Mouse (Mus musculus) urinary bladder, postnatal 36 days (tissue): ENCODE data around the gene Ttll5.

Source experiments
- DNase-seq, 2 experiments: peaks; one replicate each; pipeline ENCODE4 v3.0.0; 2022; ENCODE audit warnings: low spot score in 2 of 2, mixed read lengths in 1 of 2

The Ttll5 gene

GRCm38 (mm10) chr12:86049813-86050212 is 225.4 kb downstream of the Ttll5 start:
- no peak for DNase-seq

- DNase-seq = no peak
Measured at GRCm38 (mm10) chr12:86051477-86051876, 227.0 kb downstream of the Ttll5 start.

DNA sequence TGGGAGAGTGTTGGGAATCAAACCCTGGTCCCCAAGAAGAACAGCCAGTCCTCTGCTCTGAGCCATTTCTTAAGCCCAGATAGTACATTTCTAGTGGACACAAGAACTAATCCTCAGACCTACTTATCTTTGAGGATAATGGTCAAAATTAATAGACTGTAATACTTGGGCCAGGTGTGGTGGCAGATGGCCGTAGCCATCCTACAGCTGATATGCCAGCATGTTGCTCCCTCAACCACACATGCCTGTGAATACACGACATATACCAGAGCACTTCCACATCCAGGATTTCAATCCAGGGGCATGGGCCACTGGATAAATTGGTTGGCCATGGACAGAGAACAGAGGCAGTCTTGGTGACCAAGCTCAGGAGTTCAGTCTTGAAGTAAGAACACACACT is 230.8 kb downstream of the Ttll5 start:
- DNase-seq = no peak

- peak in 1 of 2 experiments; percentile 11 for DNase-seq
Measured at GRCm38 (mm10) chr12:86056976-86057375, 232.5 kb downstream of the Ttll5 start.

- DNase-seq = no peak
Measured at GRCm38 (mm10) chr12:86057516-86057915, 233.1 kb downstream of the Ttll5 start.

DNA sequence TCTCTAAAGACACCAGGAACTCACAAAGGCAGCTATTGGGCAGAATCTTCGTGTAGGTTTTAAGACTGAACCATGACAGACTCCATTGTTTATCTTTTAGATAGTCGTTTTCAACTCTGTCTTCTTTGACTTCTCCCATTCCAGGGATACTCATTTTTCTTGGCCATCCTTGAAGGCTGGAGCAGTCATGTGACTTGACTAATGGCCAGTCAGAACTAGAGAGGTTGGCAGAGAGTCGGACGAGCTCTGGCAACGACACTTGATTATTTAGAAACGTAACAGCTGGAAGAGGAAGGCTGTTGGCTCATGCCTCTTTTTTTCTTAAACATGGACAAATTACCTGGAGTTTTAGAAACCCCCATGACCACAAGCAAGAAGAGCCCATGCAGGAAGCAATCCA is 234.9 kb downstream of the Ttll5 start:
- DNase-seq = peak in 1 of 2 experiments; percentile 34

DNA sequence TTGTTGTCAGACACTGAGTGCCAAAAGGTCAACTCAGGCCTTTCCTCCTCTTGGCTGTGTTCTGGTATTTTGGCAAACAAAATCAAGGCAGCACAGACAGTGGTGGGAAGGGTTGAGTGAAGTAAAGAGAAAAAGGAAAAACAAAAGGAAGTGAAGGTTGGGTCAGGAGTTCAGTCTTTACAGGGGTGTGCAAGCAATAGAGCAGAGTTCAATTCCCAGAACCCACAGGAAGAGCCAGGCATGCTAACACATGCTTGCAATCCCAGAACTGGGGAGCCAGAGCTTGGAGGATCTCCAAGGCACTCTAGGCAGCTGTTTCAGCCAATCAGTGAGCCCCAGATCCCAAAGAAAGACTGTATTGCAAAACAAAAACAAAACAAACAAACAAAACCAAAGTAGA is 240.3 kb downstream of the Ttll5 start:
- no peak for DNase-seq

- no peak for DNase-seq
Measured at GRCm38 (mm10) chr12:86071432-86071831, 247.0 kb downstream of the Ttll5 start.

DNA sequence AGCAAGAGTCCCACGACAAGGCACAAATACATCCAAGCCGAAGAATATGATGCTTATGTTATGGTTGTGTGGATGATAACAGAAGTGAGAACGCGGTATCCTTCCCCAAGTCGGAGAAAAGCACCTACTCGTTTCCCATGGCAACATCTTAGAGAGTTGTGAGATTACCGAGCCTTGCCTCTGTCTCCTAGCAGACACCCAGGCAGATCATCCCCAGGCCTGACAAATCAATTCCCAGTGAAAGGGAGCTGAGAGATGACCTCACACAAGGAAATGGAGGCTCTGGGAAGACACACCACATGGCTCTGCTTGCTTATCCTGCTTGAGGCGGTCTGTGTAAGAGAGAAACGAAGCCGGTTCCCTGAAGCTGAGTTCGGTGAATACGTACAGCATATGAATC is 250.2 kb downstream of the Ttll5 start:
- DNase-seq = no peak

DNA sequence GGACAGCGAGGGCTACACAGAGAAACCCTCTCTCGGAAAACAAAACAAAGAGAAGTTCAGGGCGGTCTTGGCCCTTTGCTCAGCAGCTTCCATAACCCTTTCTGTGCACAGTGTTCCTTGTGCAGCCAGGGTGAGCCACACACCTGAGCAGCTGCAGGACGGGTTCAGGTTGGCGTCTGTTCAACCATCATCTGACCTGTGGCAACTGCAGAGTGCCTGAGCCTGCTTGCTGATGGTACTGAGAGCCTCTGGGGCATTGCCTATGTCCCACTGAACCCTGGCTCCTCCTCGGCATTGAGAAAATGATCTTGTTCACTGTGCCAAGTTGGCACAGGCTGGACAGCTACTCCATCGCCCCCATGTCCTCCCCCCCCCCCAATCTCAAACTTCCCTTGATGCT is 250.9 kb downstream of the Ttll5 start:
- DNase-seq = no peak

GRCm38 (mm10) chr12:86076321-86076901 is 252.0 kb downstream of the Ttll5 start:
- peak in 1 of 2 experiments; percentile 29 for DNase-seq

GRCm38 (mm10) chr12:86077322-86077721 is 252.9 kb downstream of the Ttll5 start:
- DNase-seq = no peak

DNA sequence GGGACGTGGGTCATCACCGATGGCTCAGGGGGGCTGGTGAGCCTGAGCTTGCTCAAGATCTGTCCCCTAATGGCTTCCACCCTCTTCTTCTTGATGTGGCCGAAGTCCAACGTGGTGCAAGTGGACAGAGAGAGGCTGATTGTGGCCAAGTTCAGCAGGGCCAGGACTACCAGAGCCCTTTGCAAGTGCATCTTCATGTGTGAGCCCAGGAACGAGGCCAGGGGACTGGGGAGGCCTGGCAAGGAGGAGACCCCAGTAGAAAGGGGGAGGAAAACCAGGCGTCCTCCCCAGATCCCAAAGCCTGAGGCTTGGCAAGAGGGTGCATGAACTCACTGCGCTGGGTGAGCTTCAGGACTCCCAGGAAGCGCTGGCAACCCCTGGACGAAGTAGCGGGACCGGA is 253.3 kb downstream of the Ttll5 start:
- no peak for DNase-seq

- DNase-seq = no peak
Measured at GRCm38 (mm10) chr12:86078176-86078552, 253.7 kb downstream of the Ttll5 start.

DNA sequence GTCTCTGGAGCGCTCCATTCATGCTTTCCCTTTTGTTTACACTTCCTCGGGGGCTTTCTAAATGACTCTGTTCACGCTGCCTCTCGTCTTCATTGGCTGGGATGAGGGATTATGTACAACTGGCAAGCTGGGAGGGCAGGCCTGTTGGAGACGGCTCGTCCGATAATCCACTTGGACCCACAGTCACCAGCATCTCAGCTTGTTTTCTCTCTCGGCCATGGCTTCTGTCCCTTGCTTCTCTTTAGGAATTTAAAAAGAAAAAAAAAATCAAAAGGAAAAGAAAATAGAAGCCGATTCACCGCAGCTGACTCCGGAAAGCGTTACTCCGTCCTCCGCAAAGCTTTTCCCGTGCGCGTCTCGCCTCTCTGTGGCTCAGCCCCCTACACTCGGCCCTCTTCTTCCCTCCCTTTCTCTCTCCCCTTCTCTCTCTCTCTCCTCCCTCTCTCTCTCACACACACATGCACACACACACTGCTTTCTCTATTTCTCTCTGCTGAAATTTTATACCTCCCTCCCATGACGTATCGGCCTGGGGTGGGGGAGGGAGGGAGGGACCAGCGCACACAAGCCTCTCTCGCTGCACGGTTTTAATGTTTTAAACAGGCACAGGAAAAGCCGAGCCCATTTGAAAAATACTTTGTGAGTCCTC is 254.2 kb downstream of the Ttll5 start, which contains the start of gene Tgfb3:
TSS of gene Tgfb3 (minus strand) at position 489 of the 649 bp plus-strand sequence.
- peak; percentile 32 to 55 for DNase-seq

DNA sequence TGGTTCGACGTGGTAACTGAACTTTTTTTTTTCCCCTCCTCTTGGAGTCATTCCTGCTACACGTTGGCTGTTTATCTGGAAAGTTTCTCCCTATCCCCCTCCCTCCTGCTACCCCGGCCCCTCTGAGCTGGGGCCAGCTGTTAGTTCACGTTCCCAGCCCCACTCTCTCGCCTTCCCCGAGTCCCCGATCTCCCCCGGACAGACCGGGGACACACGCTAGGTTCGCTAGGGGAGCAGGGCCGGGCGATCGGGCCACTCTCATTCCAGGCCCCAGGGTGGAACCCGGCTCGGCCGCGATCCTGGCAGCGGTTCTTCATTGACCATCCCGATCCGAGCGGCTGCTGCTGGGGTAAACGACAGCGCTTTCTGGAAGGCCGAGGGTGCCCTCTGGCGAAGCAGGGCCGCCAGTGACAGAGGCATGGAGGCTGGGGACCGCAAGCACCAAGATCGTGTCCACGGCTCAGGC is 254.8 kb downstream of the Ttll5 start:
- peak; percentile 88 to 94 for DNase-seq

DNA sequence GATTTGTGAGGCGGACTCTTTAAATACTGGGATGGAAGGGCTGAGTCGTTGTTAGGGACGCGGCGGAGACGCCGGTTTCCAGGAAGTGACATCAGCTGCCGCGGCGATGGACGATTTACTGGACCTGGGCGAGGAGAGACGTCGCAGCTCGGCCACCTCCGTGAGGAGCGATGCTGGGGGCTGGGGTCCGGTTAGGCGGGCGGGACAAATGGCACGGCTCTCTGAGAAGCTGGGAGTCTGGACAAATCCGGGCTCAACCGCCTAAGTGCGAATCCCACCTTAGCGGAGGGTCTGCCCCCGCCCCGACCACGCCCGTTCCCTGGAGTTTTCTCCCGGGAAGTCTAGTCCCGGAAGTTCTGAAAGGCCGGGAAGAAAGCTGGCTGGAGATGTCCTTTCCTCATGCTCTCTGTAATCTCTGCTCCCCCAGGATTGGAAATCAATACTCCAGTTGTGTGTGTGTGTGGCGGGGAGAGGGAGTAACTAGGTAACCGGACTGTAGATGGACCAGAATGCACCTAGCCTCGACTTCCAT is 258.1 kb downstream of the Ttll5 start, which contains the start of gene Ift43:
TSS of gene Ift43 (plus strand) at position 61 of the 532 bp plus-strand sequence.
- DNase-seq = peak; percentile 81 to 87

- no peak for DNase-seq
Measured at GRCm38 (mm10) chr12:86085873-86086272, 261.4 kb downstream of the Ttll5 start.

GRCm38 (mm10) chr12:86086550-86086949 is 262.1 kb downstream of the Ttll5 start:
- no peak for DNase-seq

DNA sequence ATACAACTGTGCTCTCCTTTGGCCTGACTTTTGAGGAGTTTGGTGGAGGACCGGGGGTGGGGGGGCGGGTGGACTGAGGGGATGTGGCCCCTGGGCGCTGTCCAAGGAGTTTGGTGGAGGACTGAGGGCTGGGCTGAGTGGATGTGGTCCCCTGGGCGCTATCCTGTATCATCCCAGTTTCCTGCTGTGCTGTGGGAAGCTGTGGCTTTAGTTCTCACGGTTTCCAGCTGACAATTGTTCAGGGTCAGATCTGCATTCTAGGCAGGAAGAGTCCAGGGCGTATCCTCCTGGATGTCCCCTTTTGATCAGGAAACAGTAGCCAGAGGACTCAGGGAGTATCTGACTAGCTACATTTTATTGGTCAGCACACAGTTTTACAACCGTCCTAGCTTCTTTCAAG is 263.6 kb downstream of the Ttll5 start:
- DNase-seq = no peak

GRCm38 (mm10) chr12:86090764-86091163 is 266.3 kb downstream of the Ttll5 start:
- no peak for DNase-seq

GRCm38 (mm10) chr12:86091601-86092132 is 267.2 kb downstream of the Ttll5 start:
- DNase-seq = no peak

DNA sequence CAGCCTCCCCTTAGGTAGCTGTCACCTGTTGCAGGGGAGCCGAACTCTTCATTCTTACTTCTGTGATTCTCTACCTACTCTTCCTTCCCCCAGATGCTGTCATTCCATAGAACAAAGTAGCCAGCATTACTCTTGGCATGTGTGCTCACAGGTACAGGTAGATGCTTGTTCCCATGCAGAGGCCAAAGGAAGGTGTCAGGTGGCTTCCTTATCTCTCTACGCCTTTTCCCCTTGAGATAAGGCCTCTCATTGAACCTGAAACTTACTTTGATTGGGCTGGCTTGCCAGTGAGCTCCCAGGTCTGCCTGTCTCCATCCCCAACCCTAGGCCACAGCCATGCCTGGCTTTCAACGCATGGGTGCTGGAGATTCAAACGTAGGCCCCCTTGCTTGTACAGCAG is 269.6 kb downstream of the Ttll5 start:
- DNase-seq = no peak
